ENCODE assay signal across 20 mouse cellular contexts in the genomic region with DNA sequence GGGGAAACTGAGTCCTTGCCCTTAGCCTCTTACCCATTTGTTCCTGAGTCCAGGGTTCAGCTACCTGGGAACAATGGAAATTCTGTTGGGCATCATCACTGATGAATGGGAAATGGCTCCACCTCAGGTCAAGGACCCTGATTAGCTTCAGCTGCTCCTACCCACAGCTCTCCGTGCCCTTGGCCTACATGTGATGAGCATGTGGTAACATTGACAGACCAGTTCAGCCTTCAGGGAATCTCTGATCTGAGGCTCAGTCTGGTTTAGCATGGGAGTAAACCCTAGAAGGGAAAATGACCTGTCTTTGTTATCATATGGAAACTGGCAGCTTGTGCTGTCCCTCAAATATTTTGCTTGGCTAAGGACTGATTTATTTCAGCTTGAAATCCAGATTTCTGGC. TPM values are rescaled to one million over a fixed set of nuclear protein-coding genes. Genes with fewer than 3 reads are reported as not detected.
DNase-seq lines count a peak whose midpoint lies in the region; ATAC-seq lines count a peak whose summit lies in the region.
"Had no signal": no experiment of that assay in that cellular context is flagged by ENCODE, and none has a peak within 500 bp of the region (broad histone marks: within the 10 kb centered on the region; RNA-seq: fewer than 3 reads in every experiment).

No protein-coding gene starts in this region.

- H3K9ac ChIP-seq in hindbrain, embryonic 16.5 days (ENCODE audit: low read depth, low read length), result no peak overlapping the region
- H3K9ac ChIP-seq: embryonic facial prominence, embryonic 12.5 days; forebrain, embryonic 13.5 days; forebrain, embryonic 15.5 days; forebrain, postnatal 0 days had no signal

- no peaks in the 10 kb centered on the region for H3K9me3 ChIP-seq in hindbrain, embryonic 16.5 days (ENCODE audit: control insufficient read depth, low read length)
- H3K9me3 ChIP-seq: embryonic facial prominence, embryonic 10.5 days; embryonic facial prominence, embryonic 12.5 days; forebrain, embryonic 13.5 days; forebrain, embryonic 15.5 days; G1E had no signal

- no peaks in the 10 kb centered on the region for H3K4me1 ChIP-seq in hindbrain, embryonic 16.5 days (ENCODE audit: control insufficient read depth, insufficient read depth, low read depth, low read length)
- H3K4me1 ChIP-seq: embryonic facial prominence, embryonic 10.5 days; embryonic facial prominence, embryonic 12.5 days; forebrain, embryonic 13.5 days; forebrain, embryonic 15.5 days had no signal

- no peak overlapping the region for H3K4me2 ChIP-seq in hindbrain, embryonic 16.5 days (ENCODE audit: low read length)
- H3K4me2 ChIP-seq: embryonic facial prominence, embryonic 12.5 days; forebrain, embryonic 13.5 days; forebrain, embryonic 15.5 days had no signal

- WGBS in hindbrain, embryonic 16.5 days, result 66% methylated on average over 1 of the region's 1 CpGs

- no peaks in the 10 kb centered on the region for H3K36me3 ChIP-seq in hindbrain, embryonic 16.5 days (ENCODE audit: control insufficient read depth, insufficient read depth, low read length)
- H3K36me3 ChIP-seq: embryonic facial prominence, embryonic 10.5 days; embryonic facial prominence, embryonic 12.5 days; forebrain, embryonic 15.5 days; G1E had no signal

- H3K4me3 ChIP-seq in hindbrain, embryonic 16.5 days (ENCODE audit: low read length), result no peak overlapping the region
- H3K4me3 ChIP-seq: embryonic facial prominence, embryonic 10.5 days; embryonic facial prominence, embryonic 12.5 days; forebrain, embryonic 13.5 days; forebrain, embryonic 15.5 days had no signal

- ATAC-seq in hindbrain, embryonic 16.5 days, result no peak
- ATAC-seq: activated CD4-positive, CD25-positive, alpha-beta regulatory T cell, adult 4 months; CD4-positive, CD25-positive, alpha-beta regulatory T cell, adult 4 months; forebrain, embryonic 13.5 days; forebrain, embryonic 15.5 days; forebrain, postnatal 0 days had no signal

- no peak overlapping the region for H3K27ac ChIP-seq in hindbrain, embryonic 16.5 days (ENCODE audit: low read depth, low read length)
- H3K27ac ChIP-seq: embryonic facial prominence, embryonic 10.5 days; embryonic facial prominence, embryonic 12.5 days; forebrain, embryonic 13.5 days; forebrain, embryonic 15.5 days had no signal

- no peaks in the 10 kb centered on the region for H3K27me3 ChIP-seq in hindbrain, embryonic 16.5 days (replicated peaks; ENCODE audit: control insufficient read depth, insufficient read depth, low read length)
- H3K27me3 ChIP-seq: CH12.LX; embryonic facial prominence, embryonic 12.5 days; forebrain, embryonic 13.5 days; forebrain, embryonic 15.5 days; Patski had no signal

- intact Hi-C loops in heart, postnatal 14 days (cut with DNase I), result no loop called here

- peak; percentile 38 to 64 for DNase-seq in adrenal gland, adult (ENCODE audit: inconsistent age in 2 of 2, low spot score in 1 of 2)
- no peak for DNase-seq in adrenal gland, postnatal 4 days (ENCODE audit: low spot score in 2 of 2)
- DNase-seq in heart, adult 11 months, result peak; percentile 40
- no peak for DNase-seq in heart, postnatal 14 days
- DNase-seq in adrenal gland, adult 8-10 months, result peak; percentile 56
- DNase-seq in adrenal gland, postnatal 14 days, result peak; percentile 12
- no peak for DNase-seq in lung, postnatal 10 days
- DNase-seq: B cell, adult 2 months; forebrain, postnatal 0 days had no signal

RNA-seq across cellular contexts. Expression of gene Speer4b, which starts 43.6 kb away (rescaled TPM):
- total RNA-seq in adrenal gland, postnatal 4 days (2021), result not detected
- total RNA-seq in heart, postnatal 14 days (2021), result not detected
- total RNA-seq in adrenal gland, adult 8-10 months (2022), result not detected
- total RNA-seq in adrenal gland, postnatal 14 days (2021), result not detected in 2 replicates
- 0.61 and 1.0 TPM in 2 replicates for polyA plus RNA-seq in hindbrain, embryonic 16.5 days (2015; fragmentation: Nextera tagmentation; extraction: Ambion mirVana)
- total RNA-seq: CH12.LX; forebrain, postnatal 0 days; G1E had no signal
- polyA plus RNA-seq: activated CD4-positive, CD25-positive, alpha-beta regulatory T cell, adult 4 months; CD4-positive, CD25-positive, alpha-beta regulatory T cell, adult 4 months; cerebellum, adult 2 months; embryonic facial prominence, embryonic 10.5 days; G1E; Patski had no signal

Comparison
In these comparisons a context has a peak if more than half of its experiments do, and no peak if none do; other contexts are left out.
1. DNase-seq: peak in adrenal gland, adult (2 of 2), heart, adult 11 months (single experiment), adrenal gland, adult 8-10 months (single experiment) and adrenal gland, postnatal 14 days (single experiment); none in adrenal gland, postnatal 4 days (0 of 2), heart, postnatal 14 days (0 of 2) and lung, postnatal 10 days (single experiment).